Mouse (Mus musculus) embryonic fibroblast, embryonic 13.5 days (primary cell): ENCODE measurements around the gene Tmem108. TPM values are rescaled to one million over a fixed set of nuclear protein-coding genes. Genes with fewer than 3 reads are reported as not detected.

Source experiments
- H3K27ac ChIP-seq: 2 replicates; pipeline ENCODE4 v1.5.1; 2012; ENCODE audit warnings: low read length, control low read depth, inconsistent platforms; ENCODE audit not compliant: insufficient read depth
- H3K4me1 ChIP-seq: 2 replicates; pipeline ENCODE4 v1.6.1; 2011; ENCODE audit warnings: low read length; ENCODE audit not compliant: control insufficient read depth, insufficient read depth
- H3K4me3 ChIP-seq: 2 replicates; pipeline ENCODE4 v1.5.1; 2011; ENCODE audit warnings: mild to moderate bottlenecking, control low read depth, low read length; ENCODE audit not compliant: insufficient read depth
- CTCF ChIP-seq: IDR thresholded peaks from 2 replicates; pipeline ENCODE4 v1.5.1; 2011; ENCODE audit warnings: mild to moderate bottlenecking, control low read depth, low read length, moderate library complexity, borderline replicate concordance; ENCODE audit not compliant: insufficient read depth
- POLR2A ChIP-seq: IDR thresholded peaks from 2 replicates; pipeline ENCODE4 v1.6.1; 2011; ENCODE audit warnings: low read depth, mild to moderate bottlenecking, control low read depth, low read length, moderate library complexity
- polyA plus RNA-seq: library from polyadenylated mRNA; stranded (reverse); fragments of >200 nt; gene quantifications from 2 replicates; pipeline ENCODE4 v1.2.4, GENCODE M21; 2011; ENCODE audit warnings: low read depth; ENCODE audit not compliant: missing spikeins, insufficient read length

Tmem108 gene
- polyA plus RNA-seq, 1 experiment, result 2.6 TPM

- TF ChIP-seq CTCF, result no peak
- no peak for TF ChIP-seq POLR2A
- H3K27ac ChIP-seq, result no peak overlapping the region
- no peaks in the 10 kb centered on the region for H3K4me1 ChIP-seq
- no peak overlapping the region for H3K4me3 ChIP-seq
Measured at GRCm38 (mm10) chr9:103579411-103580026, 182.1 kb downstream of the Tmem108 start.

- H3K4me1 ChIP-seq, result no peaks in the 10 kb centered on the region
- TF ChIP-seq CTCF (no peak), POLR2A (no peak)
- H3K4me3 ChIP-seq, result no peak overlapping the region
- no peak overlapping the region for H3K27ac ChIP-seq
Measured at GRCm38 (mm10) chr9:103577731-103578130, 183.9 kb downstream of the Tmem108 start.

- no peak overlapping the region for H3K27ac ChIP-seq
- no peak for TF ChIP-seq CTCF
- no peak for TF ChIP-seq POLR2A
Measured at GRCm38 (mm10) chr9:103577181-103577580, 184.5 kb downstream of the Tmem108 start.

GRCm38 (mm10) chr9:103575901-103576300 is 185.7 kb downstream of the Tmem108 start:
- Histone ChIP-seq H3K27ac (no peak overlapping the region), H3K4me3 (no peak overlapping the region), H3K4me1 (no peaks in the 10 kb centered on the region)
- TF ChIP-seq POLR2A (no peak), CTCF (no peak)

More at GRCm38 (mm10) chr9:103577181-103577580, 184.5 kb downstream of the Tmem108 start:
- H3K4me3 ChIP-seq, result no peak overlapping the region
- no peaks in the 10 kb centered on the region for H3K4me1 ChIP-seq

GRCm38 (mm10) chr9:103573994-103574750 is 187.5 kb downstream of the Tmem108 start:
- Histone ChIP-seq H3K27ac (no peak overlapping the region), H3K4me3 (no peak overlapping the region), H3K4me1 (no peaks in the 10 kb centered on the region)
- TF ChIP-seq CTCF (no peak), POLR2A (no peak)

GRCm38 (mm10) chr9:103570158-103570741 is 191.4 kb downstream of the Tmem108 start:
- Histone ChIP-seq H3K4me1 (no peaks in the 10 kb centered on the region), H3K4me3 (no peak overlapping the region), H3K27ac (no peak overlapping the region)
- TF ChIP-seq CTCF (no peak), POLR2A (no peak)

- TF ChIP-seq POLR2A, result no peak
- TF ChIP-seq CTCF, result no peak
- no peaks in the 10 kb centered on the region for H3K4me1 ChIP-seq
- H3K27ac ChIP-seq, result no peak overlapping the region
- no peak overlapping the region for H3K4me3 ChIP-seq
Measured at GRCm38 (mm10) chr9:103568983-103569382, 192.7 kb downstream of the Tmem108 start.

GRCm38 (mm10) chr9:103565186-103565585 is 196.5 kb downstream of the Tmem108 start:
- Histone ChIP-seq H3K4me3 (no peak overlapping the region), H3K4me1 (no peaks in the 10 kb centered on the region), H3K27ac (no peak overlapping the region)
- TF ChIP-seq POLR2A (no peak), CTCF (no peak)

GRCm38 (mm10) chr9:103563864-103564610 is 197.6 kb downstream of the Tmem108 start:
- no peak overlapping the region for H3K27ac ChIP-seq
- H3K4me3 ChIP-seq, result no peak overlapping the region
- TF ChIP-seq CTCF (no peak), POLR2A (no peak)
- no peaks in the 10 kb centered on the region for H3K4me1 ChIP-seq
